Mouse (Mus musculus) CH12F3 (cell line): ENCODE results near the gene Cdh3.

Experiments used
- in situ Hi-C: fragments of 300-500 bp; cut with MboI; formaldehyde crosslinking; loops from 2 replicates; pipeline ENCODE4 v1.14.3; 2020; ENCODE audit warnings: low sequenced_read_pairs

The Cdh3 gene

GRCm38 (mm10) chr8:106603933-106604332 lies 93.2 kb downstream of the Cdh3 start:
- in situ Hi-C loops = no loop called here

- in situ Hi-C loops = no loop called here
These were observed 95.0 kb downstream of the Cdh3 start for GRCm38 (mm10) chr8:106605657-106606056.

GRCm38 (mm10) chr8:106606121-106606520 lies 95.4 kb downstream of the Cdh3 start:
- in situ Hi-C loops = no loop called here

- in situ Hi-C loops = no loop called here
These were observed 96.0 kb downstream of the Cdh3 start for GRCm38 (mm10) chr8:106606601-106607145.
